In genomic region chr2:168281582-168281981, GRCm38 (mm10) we compare ENCODE assay signal across 8 mouse cellular contexts. TPM values are rescaled to one million over a fixed set of nuclear protein-coding genes. Genes with fewer than 3 reads are reported as not detected.
A peak's percentile ranks its signal among the peaks of the same experiment; 100 is the strongest.
DNase-seq lines count a peak whose midpoint lies in the region; ATAC-seq and TF ChIP-seq lines count a peak whose summit lies in the region.

Kcng1 (minus strand) TSS chr2:168281736.

- H3K4me2 ChIP-seq in liver, embryonic 11.5 days, result peak within 1 kb of the TSS; percentile 78

- peaks cover 85% of the 10 kb centered on the region for H3K27me3 ChIP-seq in heart, embryonic 10.5 days (ENCODE audit: insufficient read depth, poor library complexity, severe bottlenecking)
- 0 out of 2 replicates have a peak, but pooled peaks cover 2% of the 10 kb centered on the region for H3K27me3 ChIP-seq in ES-Bruce4 (ENCODE audit: control insufficient read depth, insufficient read depth, low read length, poor library complexity, severe bottlenecking)
- H3K27me3 ChIP-seq in liver, embryonic 11.5 days (replicated peaks; ENCODE audit: control insufficient read depth, insufficient read depth, low read length), result peaks cover 68% of the 10 kb centered on the region

- H3K4me1 ChIP-seq in heart, embryonic 10.5 days, result peaks cover 40% of the 10 kb centered on the region
- H3K4me1 ChIP-seq in ES-Bruce4 (ENCODE audit: control insufficient read depth, insufficient read depth, low read length), result no peaks in the 10 kb centered on the region
- H3K4me1 ChIP-seq in liver, embryonic 11.5 days (replicated peaks; ENCODE audit: control insufficient read depth, insufficient read depth, low read length), result peaks cover 8% of the 10 kb centered on the region; the same call in 1 of the 2 replicates

- 10% methylated on average over 12 of the region's 12 CpGs for WGBS in heart, embryonic 10.5 days
- 7% methylated on average over 12 of the region's 12 CpGs for WGBS in liver, embryonic 11.5 days

- intact Hi-C loops in heart, postnatal 14 days (cut with DNase I), result no loop called here

- no peak for DNase-seq in heart, embryonic 10.5 days (ENCODE audit: low spot score)
- no peak for DNase-seq in heart, postnatal 14 days
- DNase-seq in liver, embryonic 11.5 days (ENCODE audit: low spot score), result no peak
- no peak for DNase-seq in cerebellum, postnatal 10 days
- no peak for DNase-seq in adrenal gland, postnatal 14 days

- no peaks in the 10 kb centered on the region for H3K36me3 ChIP-seq in heart, embryonic 10.5 days
- H3K36me3 ChIP-seq in ES-Bruce4 (ENCODE audit: control insufficient read depth, insufficient read depth, low read length, poor library complexity, severe bottlenecking), result no peaks in the 10 kb centered on the region
- H3K36me3 ChIP-seq in liver, embryonic 11.5 days (ENCODE audit: control insufficient read depth, insufficient read depth, low read length), result no peaks in the 10 kb centered on the region

- peak within 1 kb of the TSS; percentile 66 for H3K4me3 ChIP-seq in heart, embryonic 10.5 days
- H3K4me3 ChIP-seq in ES-Bruce4 (ENCODE audit: low read depth, low read length), result peak within 1 kb of the TSS; percentile 76
- H3K4me3 ChIP-seq in liver, embryonic 11.5 days (ENCODE audit: low read depth, low read length), result peak within 1 kb of the TSS; percentile 49

- TF ChIP-seq EP300 in ES-Bruce4 (IDR thresholded peaks at IDR 0.05; ENCODE audit: insufficient read depth, low read depth, low read length), result no peak

- TF ChIP-seq CTCF in ES-Bruce4 (IDR thresholded peaks at IDR 0.05; ENCODE audit: low read depth, low read length), result no peak

- H3K27ac ChIP-seq in heart, embryonic 10.5 days, result peak within 1 kb of the TSS; percentile 74
- H3K27ac ChIP-seq in ES-Bruce4 (ENCODE audit: insufficient read depth, low read length), result no peak within 1 kb of the TSS
- no peak within 1 kb of the TSS for H3K27ac ChIP-seq in liver, embryonic 11.5 days (ENCODE audit: low read depth, low read length)

- ATAC-seq in granulocyte monocyte progenitor cell, adult 5-6 weeks (replicated peaks; ENCODE audit: poor library complexity, severe bottlenecking), result peak; percentile 38
- no peak for ATAC-seq in liver, embryonic 11.5 days (replicated peaks; ENCODE audit: low FRiP score)
- ATAC-seq in erythroid progenitor cell, adult 5-6 weeks (replicated peaks; ENCODE audit: low FRiP score, poor library complexity, severe bottlenecking), result no peak

- no peak for TF ChIP-seq POLR2A in ES-Bruce4 (IDR thresholded peaks at IDR 0.05; ENCODE audit: insufficient read depth, low read length)

- H3K9ac ChIP-seq in ES-Bruce4 (ENCODE audit: low read depth, poor library complexity, severe bottlenecking), result peak within 1 kb of the TSS; percentile 63
- 0 out of 2 replicates have a peak within 1 kb of the TSS, but pooled peaks have one; percentile 20 for H3K9ac ChIP-seq in liver, embryonic 11.5 days (ENCODE audit: low read depth, low read length)

- H3K9me3 ChIP-seq in heart, embryonic 10.5 days, result peaks cover 6% of the 10 kb centered on the region
- H3K9me3 ChIP-seq in ES-Bruce4 (replicated peaks; ENCODE audit: control insufficient read depth, insufficient read depth, low read length, poor library complexity, severe bottlenecking), result no peaks in the 10 kb centered on the region
- no peaks in the 10 kb centered on the region for H3K9me3 ChIP-seq in liver, embryonic 11.5 days (ENCODE audit: control insufficient read depth, low read length)

RNA-seq across cellular contexts. Expression of gene Kcng1, which starts in this region (rescaled TPM):
- polyA plus RNA-seq in heart, embryonic 10.5 days (2016; fragmentation: Nextera tagmentation; extraction: Ambion mirVana), result 2.6 and 4.2 TPM in 2 replicates
- under 1 TPM; 0.33 to 0.41 TPM for total RNA-seq in heart, postnatal 14 days (2021)
- polyA plus RNA-seq in ES-Bruce4 (2011; ENCODE audit: insufficient read depth, insufficient read length, low read depth, missing spikeins), result 0.70 and 0.78 TPM in 2 replicates
- 3.4 and 4.9 TPM in 2 replicates for total RNA-seq in granulocyte monocyte progenitor cell, adult 5-6 weeks (2014; fragmentation: Nextera tagmentation)
- 0.04 and 0.57 TPM in 2 replicates for total RNA-seq in granulocyte monocyte progenitor cell, adult 5-6 weeks (2017)
- polyA plus RNA-seq in liver, embryonic 11.5 days (2014; fragmentation: Nextera tagmentation; extraction: Ambion mirVana), result 0.90 and 0.95 TPM in 2 replicates
- not detected in 2 replicates for total RNA-seq in erythroid progenitor cell, adult 5-6 weeks (2015; ENCODE audit: low replicate concordance)
- total RNA-seq in erythroid progenitor cell, adult 5-6 weeks (2017; ENCODE audit: low replicate concordance), result not detected in 2 replicates
- total RNA-seq in adrenal gland, postnatal 14 days (2021), result 0.08 TPM in 1 of 2 replicates, not detected in the other
